Mouse (Mus musculus) layer of hippocampus, adult 9-10 months (tissue): ENCODE measurements around the gene C2.

Experiments
- DNase-seq: peaks from one replicate; pipeline ENCODE4 v3.0.0; 2022; ENCODE audit warnings: low spot score

The C2 gene

GRCm38 (mm10) chr17:34879336-34879879, 18.7 kb downstream of the C2 start, which contains the start of gene Zbtb12:
TSS of gene Zbtb12 (plus strand) at chr17:34879483.
- no peak for DNase-seq

DNA sequence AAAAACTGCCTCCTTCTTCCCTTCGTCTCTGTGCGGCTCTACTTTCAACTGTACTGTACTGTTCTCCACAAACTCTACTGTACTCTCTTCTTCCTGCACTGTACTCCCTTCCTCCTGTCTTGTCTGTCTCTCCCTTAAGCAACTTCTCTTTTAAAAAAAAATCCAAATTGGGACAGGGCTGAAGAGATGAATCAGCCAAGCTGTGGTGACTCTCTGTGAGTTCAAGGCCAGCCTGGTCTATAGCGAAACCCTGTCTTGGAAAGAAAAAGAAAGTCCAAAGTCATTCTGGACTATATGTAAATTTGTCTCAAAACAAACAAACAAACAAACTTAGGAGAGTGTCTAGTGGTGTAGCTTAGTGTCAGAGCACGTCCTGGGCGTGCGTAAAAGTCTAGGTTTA, 23.7 kb downstream of the C2 start:
- no peak for DNase-seq

GRCm38 (mm10) chr17:34865981-34866380, 32.1 kb downstream of the C2 start:
- no peak for DNase-seq

DNA sequence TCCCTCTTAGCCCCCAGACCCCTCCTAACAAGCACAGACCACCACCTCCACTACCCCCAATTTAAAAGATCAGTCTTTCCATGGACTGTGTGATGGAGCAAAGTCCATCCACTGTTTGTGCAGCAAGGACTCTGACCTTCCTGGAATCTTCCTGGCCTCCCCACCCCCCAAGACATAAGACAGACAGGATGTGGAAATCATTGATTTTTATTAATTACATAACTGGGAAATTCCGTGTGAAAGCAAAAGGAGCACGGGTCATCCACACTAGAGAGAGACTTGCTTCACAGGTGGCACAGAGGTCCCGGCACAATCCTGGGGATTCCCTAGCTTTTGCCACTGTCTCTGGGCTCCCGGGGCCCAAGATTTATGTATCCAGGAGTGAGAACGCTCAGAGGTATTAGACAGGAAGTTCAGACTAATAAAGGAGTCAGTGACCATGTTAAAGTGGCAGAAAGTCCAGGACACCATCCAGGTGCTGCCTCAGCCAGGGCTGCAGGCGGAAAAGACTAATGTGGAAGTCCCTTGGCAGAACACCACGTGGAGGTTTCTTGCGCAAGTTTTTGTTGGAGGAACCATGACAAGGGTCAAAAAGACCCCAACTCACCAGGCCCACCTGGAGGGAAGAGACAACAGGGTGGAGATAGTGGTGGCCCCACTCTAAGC, 35.5 kb downstream of the C2 start, which contains the start of gene Cfb:
Cfb (minus strand) TSS at position 103 of the 666 bp plus-strand sequence.
- no peak for DNase-seq

DNA sequence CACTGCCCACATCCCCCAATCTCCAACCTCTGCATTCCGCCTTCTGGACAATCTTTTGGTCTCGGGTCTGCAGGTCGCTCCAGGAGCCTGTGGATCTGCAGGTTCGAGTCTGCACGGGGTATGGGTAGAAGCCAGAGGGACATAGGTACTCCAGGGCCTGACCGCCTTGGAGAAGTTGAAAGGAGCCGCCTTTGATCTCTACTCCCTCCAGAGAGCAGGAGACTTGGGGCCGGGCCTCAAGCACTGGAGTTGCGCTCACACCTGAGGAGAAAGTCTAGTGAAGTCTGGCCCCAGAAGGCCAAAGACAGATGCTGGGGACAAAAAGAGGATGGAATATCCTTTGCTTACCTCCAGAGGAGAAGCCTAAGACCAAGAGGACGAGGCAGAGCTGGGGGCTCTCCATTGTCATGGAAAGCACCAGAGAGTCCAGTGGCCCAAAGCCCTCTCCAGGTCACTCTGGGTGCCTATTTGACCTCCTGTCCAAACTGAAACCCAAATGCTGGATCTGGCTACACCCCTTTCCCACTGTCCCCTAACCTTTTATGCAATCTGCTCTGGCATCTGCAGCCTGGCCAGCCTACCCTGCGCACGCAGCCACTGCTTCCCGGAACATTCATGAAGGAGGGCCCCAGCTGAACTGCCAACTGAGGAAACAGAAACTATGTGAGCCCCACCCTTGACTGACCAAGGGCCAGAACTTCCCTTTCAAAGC, 36.2 kb downstream of the C2 start:
- no peak for DNase-seq

DNA sequence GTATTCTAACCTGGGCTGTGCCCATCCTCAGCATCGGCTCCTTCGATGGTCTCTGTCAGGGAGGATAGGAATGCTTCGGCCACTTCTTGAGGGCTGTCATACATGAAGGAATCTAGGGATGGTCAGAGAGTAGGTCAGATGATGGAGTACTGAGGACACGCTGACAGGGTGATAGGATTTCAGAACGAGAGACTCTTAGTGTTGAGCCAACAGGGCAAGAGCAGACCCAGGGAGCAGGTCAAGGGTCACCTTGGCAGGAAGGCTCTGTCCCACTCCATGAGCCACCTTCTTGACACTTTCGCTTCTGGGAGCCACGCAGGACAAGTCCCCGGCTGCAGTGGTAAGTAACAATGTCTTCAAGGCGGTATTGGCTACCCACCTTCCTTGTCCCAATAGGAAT, 37.6 kb downstream of the C2 start:
- no peak for DNase-seq

- no peak for DNase-seq
These were observed 39.4 kb downstream of the C2 start for GRCm38 (mm10) chr17:34858670-34859069.

- DNase-seq = no peak
These were observed 42.2 kb downstream of the C2 start for GRCm38 (mm10) chr17:34855825-34856224.

DNA sequence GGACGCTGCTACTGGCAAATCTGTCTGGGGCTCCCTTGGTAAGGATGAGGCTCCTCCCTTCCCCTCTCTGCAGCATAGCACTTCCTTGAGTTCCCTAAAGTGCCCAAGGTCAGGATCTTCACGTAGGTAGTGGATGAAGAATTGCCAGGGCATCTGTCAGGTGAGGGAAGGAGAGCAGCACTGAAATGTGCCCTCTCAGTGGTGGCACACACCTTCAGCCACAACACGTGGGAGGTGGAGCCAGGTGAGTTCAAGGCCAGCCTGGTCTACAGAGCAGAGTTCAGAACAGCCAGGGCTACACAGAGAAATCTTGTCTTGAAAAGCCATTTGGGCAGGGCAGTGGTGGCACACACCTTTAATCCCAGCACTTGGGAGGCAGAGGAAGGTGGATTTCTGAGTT, 43.3 kb downstream of the C2 start:
- DNase-seq = no peak

GRCm38 (mm10) chr17:34853511-34853910, 44.6 kb downstream of the C2 start:
- DNase-seq = no peak

- DNase-seq = no peak
These were observed 47.4 kb downstream of the C2 start for GRCm38 (mm10) chr17:34850517-34851125.

DNA sequence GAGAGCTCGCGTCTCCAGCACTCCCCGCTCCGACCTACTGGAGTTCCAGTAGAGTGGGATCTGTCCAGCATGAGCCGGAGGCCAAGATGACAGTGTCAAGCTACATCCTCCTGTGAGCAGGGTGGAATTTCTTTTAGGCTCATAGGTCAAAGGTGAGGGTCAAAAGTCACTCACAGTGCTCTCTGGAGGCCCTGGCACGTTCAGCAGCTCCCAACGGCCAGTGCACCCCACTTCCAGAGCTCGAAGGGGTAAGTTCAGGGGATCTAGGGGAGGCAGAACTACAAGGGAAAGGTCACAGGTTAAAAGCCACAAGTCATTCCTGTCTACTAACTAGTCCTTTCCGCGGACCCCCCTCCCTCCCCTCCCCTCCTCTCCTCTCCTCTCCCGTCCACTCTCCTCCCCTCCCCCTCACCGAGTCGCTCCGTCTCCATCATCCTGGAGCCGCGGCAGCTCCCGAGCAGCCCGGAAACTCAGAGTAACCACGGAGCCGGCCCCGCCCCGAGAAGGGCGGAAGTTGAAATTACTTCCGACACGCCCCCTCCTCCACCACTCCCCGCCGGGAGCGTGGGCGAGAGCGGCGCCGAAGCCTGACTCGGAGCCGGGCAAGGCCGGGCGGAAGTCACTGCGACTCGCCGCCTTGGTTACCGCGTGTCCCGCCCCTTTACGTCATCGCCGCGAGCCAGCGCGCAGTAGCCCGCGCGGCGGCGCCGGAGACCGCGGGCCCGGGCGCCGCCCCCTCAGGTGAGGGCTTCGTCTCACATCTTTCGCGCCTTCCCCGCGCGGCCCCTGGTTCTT, 48.1 kb downstream of the C2 start, which contains the start of the genes Skiv2l and Nelfe:
Skiv2l (minus strand) TSS at position 489 of the 795 bp plus-strand sequence.
Nelfe (plus strand) TSS at position 670 of the 795 bp plus-strand sequence.
- peak; percentile 87 for DNase-seq

DNA sequence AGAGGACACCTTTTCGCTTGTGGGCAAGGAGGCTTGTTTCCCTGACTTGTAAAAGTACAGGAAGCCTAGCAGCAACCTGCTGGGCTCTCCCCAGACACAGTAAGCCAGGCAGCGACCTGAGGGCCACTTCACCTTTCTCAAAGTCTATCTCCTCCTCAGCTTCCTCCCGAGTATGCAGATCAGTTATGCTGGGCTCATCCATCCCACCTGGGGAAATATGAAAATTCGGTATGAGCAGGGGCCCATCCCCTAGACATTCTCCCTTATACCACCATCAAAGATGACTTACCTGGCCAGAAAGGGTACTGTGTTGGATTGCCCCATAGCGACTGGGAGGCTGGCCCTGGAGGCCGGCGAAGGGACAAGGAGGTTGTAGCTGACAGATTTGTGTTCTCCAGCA, 50.5 kb downstream of the C2 start:
- DNase-seq = no peak

DNA sequence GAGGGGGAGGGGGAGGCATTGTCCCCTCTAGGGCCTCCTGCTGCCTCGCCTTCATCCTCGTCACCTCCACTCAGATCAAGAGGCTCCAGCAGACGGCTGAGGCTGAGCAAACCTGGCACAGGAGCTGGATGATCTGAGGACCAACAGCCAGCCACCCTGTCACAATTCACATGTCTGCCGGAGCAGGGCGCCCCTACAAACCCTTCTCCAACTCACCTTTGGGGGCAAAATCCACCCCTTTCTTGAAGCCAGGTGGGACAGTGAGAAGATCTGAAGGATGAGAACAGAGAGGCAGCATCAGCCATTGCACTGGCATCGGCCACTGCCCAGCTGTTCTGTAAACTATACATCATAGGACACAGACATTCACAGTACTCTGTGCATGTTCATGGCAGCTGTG, 50.9 kb downstream of the C2 start:
- DNase-seq = no peak

GRCm38 (mm10) chr17:34844884-34845283, 53.2 kb downstream of the C2 start:
- DNase-seq = no peak

GRCm38 (mm10) chr17:34840736-34841307, 57.2 kb downstream of the C2 start:
- no peak for DNase-seq

DNA sequence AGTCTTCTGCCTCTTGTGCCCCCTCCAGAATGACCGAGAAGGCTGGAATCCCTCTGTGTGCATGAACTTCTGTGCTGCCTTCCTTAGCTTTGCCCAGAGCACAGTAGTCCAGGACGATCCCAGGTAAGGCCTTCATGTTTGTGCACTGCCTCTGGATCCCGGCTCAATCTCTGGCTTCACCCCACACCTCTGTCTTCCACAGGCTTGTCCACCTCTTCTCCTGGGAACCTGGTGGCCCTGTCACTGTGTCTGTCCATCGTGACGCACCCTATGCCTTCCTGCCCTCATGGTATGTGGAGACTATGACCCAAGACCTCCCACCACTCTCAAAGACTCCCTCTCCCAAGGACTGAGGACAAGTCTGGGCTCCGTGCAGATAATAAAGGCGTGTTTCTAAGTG, 59.3 kb downstream of the C2 start:
- DNase-seq = no peak

DNA sequence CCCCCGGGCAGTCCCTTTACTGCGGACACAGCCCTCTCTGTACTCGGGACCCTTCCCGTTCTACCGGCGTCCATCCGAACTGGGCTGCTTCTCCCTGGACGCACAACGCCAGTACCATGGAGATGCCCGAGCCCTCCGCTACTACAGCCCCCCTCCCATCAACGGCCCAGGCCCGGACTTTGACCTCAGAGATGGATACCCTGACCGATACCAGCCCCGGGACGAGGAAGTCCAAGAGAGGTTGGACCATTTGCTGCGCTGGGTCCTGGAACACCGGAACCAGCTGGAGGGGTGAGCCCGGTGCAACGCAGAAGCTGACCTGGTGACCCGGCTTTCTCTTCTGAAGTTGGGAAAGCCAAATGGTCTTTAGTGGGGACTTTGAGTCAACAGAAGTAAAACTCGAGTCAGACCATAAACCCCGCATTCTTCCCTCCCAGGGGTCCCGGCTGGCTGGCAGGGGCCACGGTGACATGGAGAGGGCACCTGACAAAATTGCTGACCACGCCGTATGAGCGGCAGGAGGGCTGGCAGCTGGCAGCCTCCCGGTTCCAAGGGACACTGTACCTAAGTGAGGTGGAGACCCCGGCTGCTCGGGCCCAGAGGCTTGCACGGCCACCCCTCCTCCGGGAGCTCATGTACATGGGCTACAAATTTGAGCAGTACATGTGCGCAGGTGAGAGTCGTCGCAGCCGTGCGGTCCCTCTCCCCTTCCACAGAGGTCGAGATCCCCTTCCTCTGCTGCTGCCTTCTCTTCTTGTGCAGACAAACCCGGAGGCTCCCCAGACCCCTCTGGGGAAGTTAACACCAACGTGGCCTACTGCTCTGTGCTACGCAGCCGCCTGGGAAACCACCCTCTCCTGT, 60.4 kb downstream of the C2 start:
- DNase-seq = no peak

DNA sequence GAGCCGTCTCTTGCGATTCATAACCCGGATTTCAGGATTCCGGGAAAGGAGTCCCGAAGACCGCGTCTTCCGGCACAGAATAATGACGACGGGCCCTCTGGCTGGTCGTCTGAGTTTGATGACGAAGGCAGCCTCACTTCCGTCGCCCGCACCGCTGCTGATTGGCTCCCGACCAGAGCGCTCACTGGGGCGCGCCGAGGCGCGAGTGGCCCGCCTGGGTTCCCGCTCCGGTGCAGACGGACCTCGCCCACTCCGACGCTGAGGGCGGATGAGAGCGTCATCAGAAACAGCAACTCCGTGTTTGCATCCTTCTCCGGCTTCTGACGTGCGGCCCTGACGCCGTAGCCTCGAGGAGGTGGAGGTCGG, 61.2 kb downstream of the C2 start, which contains the start of the genes Stk19 and Dxo:
Stk19 (minus strand) TSS at position 90 of the 366 bp plus-strand sequence.
Dxo (plus strand) TSS at position 164 of the 366 bp plus-strand sequence.
- DNase-seq = peak; percentile 93

DNA sequence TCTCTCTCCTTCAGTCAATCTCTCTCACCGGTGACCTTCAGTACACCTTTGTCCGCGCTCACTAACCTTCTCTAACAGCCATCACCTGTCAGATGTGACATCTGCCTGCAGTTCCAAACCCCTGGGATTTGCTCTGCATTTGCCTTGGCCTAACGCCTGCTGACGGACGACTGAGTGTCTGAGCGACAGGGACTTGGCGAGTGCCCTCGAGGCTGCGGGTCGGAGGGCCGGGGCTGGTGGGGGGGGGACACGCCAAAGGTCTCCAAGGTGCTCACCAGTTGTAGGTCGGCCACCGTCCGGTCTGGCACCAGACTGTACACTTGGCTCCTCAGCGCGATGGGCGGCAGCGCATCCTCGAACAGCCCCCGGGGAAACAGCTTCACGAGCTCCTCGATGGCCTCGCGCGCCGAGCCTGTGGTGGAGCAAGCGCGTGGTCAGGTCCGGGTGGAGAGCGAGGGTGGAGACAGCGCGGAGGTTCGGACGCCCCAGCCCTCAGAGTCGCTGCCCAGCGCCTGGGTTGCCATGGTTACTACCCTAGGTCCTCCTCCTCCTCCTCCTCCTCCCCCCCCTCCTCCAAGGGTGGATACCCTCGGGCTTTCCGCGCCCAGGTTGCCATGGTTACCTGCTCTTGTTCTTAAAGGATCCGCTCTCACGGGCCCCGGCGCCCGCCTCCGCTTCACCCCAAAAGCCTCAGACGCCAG, 61.8 kb downstream of the C2 start:
- DNase-seq = no peak
